Mouse (Mus musculus) liver, adult 2 months (tissue): ENCODE data around the gene Rgcc.

Experiments
- CTCF ChIP-seq: fragments of 200-500 bp; IDR thresholded peaks from 2 replicates; pipeline ENCODE4 v1.5.1; 2011; ENCODE audit warnings: low read depth, low read length, control low read depth
- POLR2A ChIP-seq: fragments of 200-500 bp; IDR thresholded peaks from 2 replicates; pipeline ENCODE4 v1.6.1; 2011; ENCODE audit warnings: low read length, control low read depth; ENCODE audit not compliant: insufficient read depth; ENCODE audit errors: extremely low read depth

- no peak for TF ChIP-seq CTCF
- TF ChIP-seq POLR2A, result no peak
Measured at GRCm38 (mm10) chr14:79315877-79316276, 14.4 kb upstream of the Rgcc start.
